Mouse (Mus musculus) testis, adult 2 months (tissue): Measurements from ENCODE around the gene P4htm. TPM values are rescaled to one million over a fixed set of nuclear protein-coding genes. Genes with fewer than 3 reads are reported as not detected.

Source experiments
- H3K27ac ChIP-seq: fragments of 200-500 bp; 2 replicates; pipeline ENCODE4 v1.5.1; 2012; ENCODE audit warnings: low read depth, low read length; ENCODE audit not compliant: control insufficient read depth, insufficient read depth
- H3K27me3 ChIP-seq: fragments of 200-500 bp; 2 replicates; pipeline ENCODE4 v1.6.1; 2012; ENCODE audit warnings: mild to moderate bottlenecking, low read length, moderate library complexity; ENCODE audit not compliant: control insufficient read depth, insufficient read depth
- H3K36me3 ChIP-seq: fragments of 200-500 bp; 2 replicates; pipeline ENCODE4 v1.6.1; 2012; ENCODE audit warnings: mild to moderate bottlenecking, low read length; ENCODE audit not compliant: control insufficient read depth, insufficient read depth
- H3K4me1 ChIP-seq: fragments of 200-500 bp; 2 replicates; pipeline ENCODE4 v1.6.1; 2012; ENCODE audit warnings: low read length; ENCODE audit not compliant: control insufficient read depth, insufficient read depth
- H3K4me3 ChIP-seq: fragments of 200-500 bp; 2 replicates; pipeline ENCODE4 v1.5.1; 2012; ENCODE audit warnings: low read depth, mild to moderate bottlenecking, low read length, moderate library complexity, mixed read lengths; ENCODE audit not compliant: control insufficient read depth
- CTCF ChIP-seq: fragments of 200-500 bp; IDR thresholded peaks from 2 replicates; pipeline ENCODE4 v1.5.1; 2012; ENCODE audit warnings: low read depth, mild to moderate bottlenecking, inconsistent platforms, low read length, moderate library complexity; ENCODE audit not compliant: control insufficient read depth, insufficient read depth, insufficient replicate concordance
- POLR2A ChIP-seq: fragments of 200-500 bp; IDR thresholded peaks from 2 replicates; pipeline ENCODE4 v1.6.1; 2012; ENCODE audit warnings: low read depth, mild to moderate bottlenecking, inconsistent platforms, low read length, moderate library complexity; ENCODE audit not compliant: control insufficient read depth
- polyA plus RNA-seq: library from polyadenylated mRNA; depleted of rRNA; stranded (reverse); fragments of >200 nt; gene quantifications from 2 replicates; pipeline ENCODE4 v1.2.3, GENCODE M21; 2012

Gene P4htm
- polyA plus RNA-seq, 1 experiment, result 5.5 TPM

DNA sequence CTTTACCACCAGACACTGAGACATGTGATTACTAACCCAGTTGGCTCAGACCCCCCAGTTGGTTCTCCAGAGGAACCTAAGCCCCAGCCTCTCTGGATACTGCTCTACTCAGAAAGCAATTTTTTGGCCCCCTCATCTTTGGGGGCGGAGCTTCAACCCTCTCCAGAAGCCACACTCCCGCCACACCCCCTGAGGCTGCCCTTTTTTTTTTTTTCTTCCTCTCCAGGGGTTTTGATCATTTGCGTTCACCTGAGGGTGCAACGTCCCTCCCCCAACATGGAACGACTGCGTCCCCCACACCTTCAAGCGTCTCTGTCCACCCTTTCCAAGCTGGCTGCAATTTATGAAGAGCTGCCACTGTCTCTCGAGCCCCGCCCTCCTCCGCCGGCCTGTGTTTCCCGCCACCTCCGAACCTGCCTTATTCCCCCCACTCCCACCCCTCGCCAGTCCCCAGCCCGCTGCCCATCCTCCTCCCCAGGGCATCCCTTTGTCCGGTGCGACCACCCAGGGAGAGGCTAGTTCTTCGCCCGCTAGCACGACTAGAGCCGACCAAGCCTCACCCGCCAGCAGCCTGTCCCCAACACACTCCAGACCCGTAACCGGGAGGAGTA lies 19.4 kb downstream of the P4htm start:
- H3K4me1 ChIP-seq, result peaks cover 20% of the 10 kb centered on the region
- TF ChIP-seq CTCF (no peak), POLR2A (no peak)
- peak overlapping the region; percentile 93 for H3K4me3 ChIP-seq
- H3K27me3 ChIP-seq, result no peaks in the 10 kb centered on the region
- no peaks in the 10 kb centered on the region; the same call in 1 of the 2 replicates for H3K36me3 ChIP-seq
- H3K27ac ChIP-seq, result peak overlapping the region; percentile 83

- no peak overlapping the region for H3K27ac ChIP-seq
- H3K36me3 ChIP-seq, result no peaks in the 10 kb centered on the region; the same call in 1 of the 2 replicates
- H3K4me3 ChIP-seq, result no peak overlapping the region
- H3K27me3 ChIP-seq, result no peaks in the 10 kb centered on the region
- TF ChIP-seq POLR2A (no peak), CTCF (no peak)
- peaks cover 20% of the 10 kb centered on the region for H3K4me1 ChIP-seq
Observed at GRCm38 (mm10) chr9:108577025-108577424, 20.4 kb downstream of the P4htm start.

DNA sequence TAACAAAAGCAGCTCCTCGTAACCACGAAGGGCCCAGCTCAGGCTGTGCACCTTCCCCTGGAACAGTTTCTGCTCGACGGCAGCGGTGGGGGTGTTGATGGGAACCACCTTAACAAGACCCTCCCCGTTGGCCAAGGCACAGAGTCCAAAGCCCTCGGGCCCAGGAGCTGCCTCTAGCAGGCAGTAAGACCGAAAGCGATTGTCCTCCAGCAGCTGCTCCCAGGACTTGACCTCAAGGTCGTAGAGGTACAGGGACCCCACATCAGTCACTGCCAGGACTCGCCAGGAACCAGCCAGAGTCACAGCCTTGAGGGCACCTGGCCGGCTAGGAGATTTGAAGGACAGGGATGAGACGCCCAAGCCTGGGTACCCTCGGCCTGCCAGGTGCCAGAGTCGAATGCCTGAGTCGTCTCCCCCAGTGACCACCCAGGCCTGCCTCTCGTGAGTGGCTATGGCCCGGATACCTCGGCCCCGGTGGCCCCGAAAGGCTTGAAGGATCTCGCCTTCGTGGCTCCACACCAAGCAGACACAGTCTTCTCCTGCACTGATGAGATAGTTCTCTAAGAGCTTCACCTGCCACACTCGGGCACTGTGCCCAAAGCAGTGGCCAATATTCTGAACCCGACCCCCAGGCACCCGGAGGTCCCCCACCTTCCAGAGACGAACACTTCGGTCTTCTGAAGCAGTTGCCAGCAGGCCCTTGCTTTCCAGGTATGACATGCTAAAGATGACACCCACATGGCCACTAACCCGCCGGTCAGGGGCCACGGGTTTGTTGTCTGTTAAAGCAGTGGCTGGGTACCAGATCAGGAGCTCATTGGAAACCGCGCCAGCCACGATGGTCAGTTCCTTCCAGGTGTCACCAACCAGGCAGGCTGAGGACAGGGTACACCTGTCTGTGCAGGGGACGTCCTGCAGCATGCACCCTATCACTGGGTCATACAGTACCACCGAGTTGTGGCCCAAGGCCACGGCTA lies 21.9 kb downstream of the P4htm start:
- H3K36me3 ChIP-seq, result no peaks in the 10 kb centered on the region; the same call in none of the 2 replicates

GRCm38 (mm10) chr9:108574921-108575320 lies 22.5 kb downstream of the P4htm start:
- no peak for TF ChIP-seq CTCF
- TF ChIP-seq POLR2A, result no peak
- Histone ChIP-seq H3K4me3 (no peak overlapping the region), H3K36me3 (no peaks in the 10 kb centered on the region; the same call in none of the 2 replicates), H3K27me3 (no peaks in the 10 kb centered on the region), H3K4me1 (peaks cover 31% of the 10 kb centered on the region), H3K27ac (no peak overlapping the region)

More for the DNA sequence above, 21.9 kb downstream of the P4htm start:
- Histone ChIP-seq H3K27ac (no peak overlapping the region), H3K4me3 (no peak overlapping the region), H3K4me1 (peaks cover 24% of the 10 kb centered on the region), H3K27me3 (no peaks in the 10 kb centered on the region)
- no peak for TF ChIP-seq CTCF

DNA sequence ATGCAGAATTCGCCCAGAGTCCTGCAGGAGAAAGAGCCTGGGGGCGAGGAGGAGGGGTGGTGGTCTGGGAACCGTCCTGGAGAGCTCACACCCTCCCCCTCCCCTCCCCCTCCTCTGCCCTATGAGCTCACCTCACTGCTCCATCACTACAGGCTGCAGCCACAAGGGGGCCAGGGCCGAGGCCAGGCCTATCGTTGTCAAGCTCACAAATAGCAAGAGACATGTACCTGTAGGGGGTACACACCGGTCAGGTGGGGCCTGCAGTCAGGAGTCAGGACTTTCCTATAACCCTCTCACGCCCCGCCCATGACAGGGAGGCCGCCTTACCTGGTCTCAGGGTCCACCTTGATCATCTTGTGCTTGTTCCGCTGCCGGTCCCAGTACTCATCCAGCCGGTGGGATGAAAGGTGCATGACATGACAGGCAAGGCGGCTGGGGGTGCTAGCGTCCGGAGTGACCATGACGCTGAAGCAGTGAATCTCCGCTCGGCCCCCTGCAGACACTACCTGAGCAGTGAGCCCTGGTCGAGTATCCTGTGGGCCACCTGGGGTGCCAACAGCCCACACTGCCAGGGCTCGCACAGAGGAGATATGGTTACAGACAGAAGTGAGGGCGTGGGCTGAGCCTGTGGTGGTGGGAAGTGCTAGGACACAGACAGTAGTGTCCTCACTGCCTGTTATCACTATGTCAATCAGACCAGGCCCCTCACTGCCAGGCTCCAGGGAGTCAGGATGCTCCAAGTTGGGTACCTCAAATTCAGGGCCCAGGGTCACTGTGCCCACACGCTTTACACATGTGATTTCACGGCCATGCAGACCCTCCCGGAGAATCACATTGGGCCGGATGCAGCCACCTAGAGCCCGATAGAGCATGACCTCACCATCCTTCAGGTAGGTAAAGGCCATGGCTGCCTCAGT lies 23.4 kb downstream of the P4htm start:
- TF ChIP-seq POLR2A, result no peak
- TF ChIP-seq CTCF, result no peak
- H3K27ac ChIP-seq, result no peak overlapping the region
- no peaks in the 10 kb centered on the region; the same call in none of the 2 replicates for H3K36me3 ChIP-seq
- no peak overlapping the region for H3K4me3 ChIP-seq
- peaks cover 23% of the 10 kb centered on the region for H3K4me1 ChIP-seq
- H3K27me3 ChIP-seq, result no peaks in the 10 kb centered on the region

GRCm38 (mm10) chr9:108572321-108572720 lies 25.1 kb downstream of the P4htm start:
- TF ChIP-seq CTCF, result no peak
- TF ChIP-seq POLR2A, result no peak
- Histone ChIP-seq H3K4me1 (peaks cover 19% of the 10 kb centered on the region), H3K36me3 (no peaks in the 10 kb centered on the region; the same call in none of the 2 replicates), H3K4me3 (no peak overlapping the region), H3K27me3 (no peaks in the 10 kb centered on the region), H3K27ac (no peak overlapping the region)
